Mouse (Mus musculus): ENCODE data around the gene H2afy.
"Not testable (repeated sequence)": the region's sequence is repeated elsewhere in the genome, so short reads cannot be mapped to it uniquely, and the experiment has no call there.

H2afy gene

GRCm38 (mm10) chr13:56071586-56072267 lies 64.4 kb downstream of the H2afy start:
- no peak for DNase-seq (ENCODE audit: low spot score in 2 of 2)

- no peak for DNase-seq (ENCODE audit: low spot score in 2 of 2)
Measured at GRCm38 (mm10) chr13:56069643-56070042, 66.5 kb downstream of the H2afy start.

GRCm38 (mm10) chr13:56068517-56068916 lies 67.6 kb downstream of the H2afy start:
- DNase-seq (ENCODE audit: low spot score in 2 of 2), result no peak

GRCm38 (mm10) chr13:56066904-56067303 lies 69.3 kb downstream of the H2afy start:
- DNase-seq (ENCODE audit: low spot score in 2 of 2), result no peak

- DNase-seq (ENCODE audit: low spot score in 2 of 2), result no peak
Measured at GRCm38 (mm10) chr13:56066152-56066551, 70.0 kb downstream of the H2afy start.

GRCm38 (mm10) chr13:56057761-56058160 lies 78.4 kb downstream of the H2afy start:
- no peak for DNase-seq (ENCODE audit: low spot score in 2 of 2)

GRCm38 (mm10) chr13:56055720-56056119 lies 80.4 kb downstream of the H2afy start:
- DNase-seq (ENCODE audit: low spot score in 2 of 2), result no peak

GRCm38 (mm10) chr13:56054089-56054488 lies 82.1 kb downstream of the H2afy start:
- DNase-seq (ENCODE audit: low spot score in 2 of 2), result no peak

- no peak for DNase-seq (ENCODE audit: low spot score in 2 of 2)
Measured at GRCm38 (mm10) chr13:56052781-56053180, 83.4 kb downstream of the H2afy start.

GRCm38 (mm10) chr13:56050246-56050645 lies 85.9 kb downstream of the H2afy start:
- DNase-seq (ENCODE audit: low spot score in 2 of 2), result no peak

- no peak for DNase-seq (ENCODE audit: low spot score in 2 of 2)
Measured at GRCm38 (mm10) chr13:56042221-56042620, 93.9 kb downstream of the H2afy start.

GRCm38 (mm10) chr13:56040621-56041020 lies 95.5 kb downstream of the H2afy start:
- DNase-seq (ENCODE audit: low spot score in 2 of 2), result no peak

GRCm38 (mm10) chr13:56039610-56040371 lies 96.4 kb downstream of the H2afy start:
- no peak for DNase-seq (ENCODE audit: low spot score in 2 of 2)

GRCm38 (mm10) chr13:56029006-56029405 lies 107.2 kb downstream of the H2afy start:
- DNase-seq (ENCODE audit: low spot score in 2 of 2), result no peak

GRCm38 (mm10) chr13:56027996-56028395 lies 108.2 kb downstream of the H2afy start:
- DNase-seq (ENCODE audit: low spot score in 2 of 2), result not testable (repeated sequence)

GRCm38 (mm10) chr13:56026623-56027022 lies 109.5 kb downstream of the H2afy start:
- DNase-seq (ENCODE audit: low spot score in 2 of 2), result no peak

GRCm38 (mm10) chr13:56026026-56026425 lies 110.1 kb downstream of the H2afy start:
- no peak for DNase-seq (ENCODE audit: low spot score in 2 of 2)

GRCm38 (mm10) chr13:56025027-56025410 lies 111.1 kb downstream of the H2afy start:
- DNase-seq (ENCODE audit: low spot score in 2 of 2), result no peak

- no peak for DNase-seq (ENCODE audit: low spot score in 2 of 2)
Measured at GRCm38 (mm10) chr13:56024410-56025026, 111.6 kb downstream of the H2afy start.
